Mouse (Mus musculus): ENCODE measurements around the gene Kif26b. TPM values are rescaled to one million over a fixed set of nuclear protein-coding genes. Genes with fewer than 3 reads are reported as not detected.
A peak's percentile ranks its signal among the peaks of the same experiment; 100 is the strongest.

Gene Kif26b
- total RNA-seq, 2 experiments from 2014 or later: 8.6 to 9.0 TPM

DNA sequence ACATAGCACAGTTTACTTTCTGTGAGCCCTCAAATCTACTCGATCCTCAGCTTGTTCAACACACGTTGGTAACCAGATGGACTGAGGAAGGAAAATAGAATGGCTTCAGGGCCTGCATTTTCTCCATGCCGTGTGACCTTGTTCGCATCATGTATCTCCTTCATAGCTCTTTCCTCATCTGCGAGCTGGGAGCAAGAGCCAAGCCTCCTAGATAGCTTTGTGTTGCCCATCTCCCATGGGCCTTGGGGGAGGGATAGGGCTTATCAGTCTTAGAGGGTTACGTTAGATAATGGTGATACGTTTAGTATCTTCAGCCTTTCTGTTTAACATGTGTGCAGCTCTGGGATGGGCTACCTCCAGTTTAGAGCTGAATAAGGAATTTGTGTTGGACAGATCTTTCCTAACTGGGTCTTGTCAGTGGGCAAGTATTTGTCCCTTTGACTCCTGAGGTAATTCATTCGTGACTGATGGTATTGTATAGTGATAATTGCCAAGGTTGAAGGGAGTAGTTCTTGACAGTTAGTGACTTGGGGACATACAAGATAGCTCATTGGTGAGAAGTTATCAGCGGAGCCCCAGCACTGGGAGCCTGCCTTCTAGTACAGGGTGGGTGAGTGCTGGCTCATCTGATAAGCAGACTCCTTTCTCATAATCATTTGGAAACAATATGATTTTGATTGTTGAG is 183.4 kb downstream of the Kif26b start:
- no peak for DNase-seq (ENCODE audit: low spot score in 2 of 2)

DNA sequence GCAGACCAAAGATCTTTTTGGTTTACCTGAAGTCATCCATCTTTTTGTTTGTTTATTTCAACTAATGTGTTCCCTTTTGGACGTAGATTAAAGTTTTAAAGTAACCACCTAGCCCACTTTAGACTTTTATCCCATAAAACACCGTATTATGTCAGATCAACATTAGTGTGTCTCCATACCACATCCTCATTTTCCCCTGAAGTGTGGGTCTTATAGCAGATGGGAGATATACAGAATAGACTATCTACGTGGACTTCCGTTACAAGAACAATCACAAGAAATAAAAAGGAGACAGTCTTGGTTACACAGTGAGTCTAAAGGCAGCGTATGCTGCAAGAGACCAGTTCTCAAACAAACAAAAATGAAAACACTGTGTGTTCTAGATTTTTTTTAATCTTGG is 185.3 kb downstream of the Kif26b start:
- no peak for DNase-seq (ENCODE audit: low spot score in 2 of 2)

DNA sequence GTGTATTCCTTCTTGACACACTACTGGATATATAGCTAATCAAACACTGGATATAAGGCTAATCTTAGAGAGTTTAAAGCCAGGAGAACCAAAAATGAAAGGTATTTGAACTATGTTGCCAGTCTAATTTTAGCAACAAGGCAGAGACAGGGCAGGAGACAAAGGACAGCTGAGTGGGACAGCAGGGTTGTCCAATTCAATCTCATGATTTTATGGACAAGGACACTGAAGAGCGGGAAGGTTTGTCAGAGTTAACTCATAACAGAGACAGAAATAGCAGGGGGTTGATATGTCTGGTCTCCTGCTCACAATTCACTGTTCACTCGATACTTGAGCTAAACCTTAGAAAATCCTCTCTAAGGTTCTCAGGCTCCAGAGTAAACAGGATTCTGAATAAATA is 187.5 kb downstream of the Kif26b start:
- DNase-seq (ENCODE audit: low spot score in 2 of 2): no peak

GRCm38 (mm10) chr1:178720821-178721220 is 191.9 kb downstream of the Kif26b start:
- no peak for DNase-seq (ENCODE audit: low spot score in 2 of 2)

DNA sequence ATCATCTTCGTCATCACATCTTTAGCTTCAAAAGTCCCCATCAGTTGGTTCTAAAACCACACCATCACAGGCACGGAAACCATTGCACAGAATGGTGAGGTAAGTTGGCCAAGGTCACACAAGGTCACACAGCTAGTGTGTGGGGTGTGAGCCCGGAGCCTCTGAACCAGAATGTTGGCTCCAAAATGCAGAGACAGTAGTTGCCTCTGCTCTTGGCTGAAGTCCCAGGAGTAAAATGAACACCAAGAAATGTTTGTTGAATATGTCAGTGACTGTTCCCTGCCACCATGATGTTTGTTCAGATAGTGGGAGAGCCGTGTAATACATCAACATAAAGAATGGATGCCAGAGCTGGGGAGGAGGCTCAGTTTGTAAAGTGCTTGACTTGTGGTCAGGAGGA is 193.9 kb downstream of the Kif26b start:
- no peak for DNase-seq (ENCODE audit: low spot score in 2 of 2)

DNA sequence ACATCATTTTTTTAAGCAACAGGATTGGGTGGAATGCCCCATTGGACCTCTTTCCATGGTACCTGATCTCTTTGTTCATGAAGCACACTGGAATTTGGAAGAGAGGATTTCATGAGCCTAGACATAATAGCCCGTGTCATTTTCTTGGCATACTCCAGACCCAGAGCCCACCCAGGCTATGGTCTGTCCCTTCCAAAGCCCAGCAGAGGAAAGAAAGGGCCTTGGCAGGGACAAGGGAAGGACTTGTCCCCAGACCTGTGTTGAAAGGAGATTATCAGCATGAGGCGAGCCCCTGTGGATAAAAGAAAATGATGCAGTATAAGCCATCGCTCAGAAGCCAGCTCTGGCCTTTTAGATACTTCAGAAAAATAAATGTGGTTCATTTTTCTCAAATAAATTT is 196.6 kb downstream of the Kif26b start:
- DNase-seq (ENCODE audit: low spot score in 2 of 2): no peak

DNA sequence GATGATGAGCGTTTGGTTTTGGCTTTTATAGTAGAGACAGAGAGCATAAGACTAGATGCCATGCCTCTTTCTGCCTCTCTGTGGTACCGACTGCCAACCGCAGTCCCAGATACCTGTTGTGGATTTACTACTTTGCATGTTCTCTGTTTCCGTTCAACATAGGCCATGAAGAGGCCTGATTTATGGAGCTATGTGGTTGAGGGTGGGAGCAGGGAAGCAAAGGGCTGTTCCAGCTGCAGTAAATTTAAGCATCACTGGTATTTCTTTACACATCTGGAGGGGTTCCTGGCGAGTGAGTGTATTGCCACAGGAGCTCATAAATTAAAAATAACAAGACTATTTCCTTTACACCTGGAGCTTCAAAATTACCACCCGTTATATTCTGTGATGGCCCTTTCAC is 199.3 kb downstream of the Kif26b start:
- no peak for DNase-seq (ENCODE audit: low spot score in 2 of 2)

DNA sequence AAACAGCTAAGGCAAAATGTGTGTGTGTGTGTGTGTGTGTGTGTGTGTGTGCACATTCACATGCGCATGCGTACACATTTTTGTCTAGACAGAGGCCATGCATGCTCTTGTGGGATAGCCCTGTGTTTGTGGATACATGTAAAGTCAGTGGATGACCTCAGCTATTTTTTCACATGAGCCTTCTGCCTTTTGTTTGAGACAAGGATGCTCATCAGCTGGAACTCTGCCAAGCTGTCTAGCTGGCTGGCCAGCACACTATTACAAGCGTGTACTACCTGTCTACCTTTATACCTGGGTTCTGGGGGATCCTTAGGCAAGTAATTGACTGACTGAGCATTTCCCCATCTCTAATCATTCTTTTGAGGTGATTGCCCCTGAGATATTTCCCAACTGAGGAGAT is 201.3 kb downstream of the Kif26b start:
- no peak for DNase-seq (ENCODE audit: low spot score in 2 of 2)

DNA sequence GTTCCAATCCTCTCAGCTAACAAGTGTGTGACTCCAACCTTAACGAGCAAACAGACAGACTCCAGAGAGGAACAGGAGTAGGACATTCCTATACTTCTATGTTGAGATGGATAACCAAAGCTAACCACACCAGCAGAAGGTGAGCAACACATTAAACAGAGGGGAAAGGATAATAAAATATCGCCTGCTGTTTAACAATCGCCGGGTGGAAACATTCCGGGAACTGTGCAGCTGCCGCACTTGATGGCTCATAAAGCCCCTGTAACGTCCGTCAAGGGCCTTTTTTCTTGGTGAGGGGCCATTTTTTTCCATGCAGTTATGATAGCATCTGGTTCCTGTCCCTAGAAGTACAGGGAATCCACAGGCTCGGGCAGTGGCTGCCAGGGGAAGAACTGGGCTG is 204.1 kb downstream of the Kif26b start:
- DNase-seq (ENCODE audit: low spot score in 2 of 2): no peak

DNA sequence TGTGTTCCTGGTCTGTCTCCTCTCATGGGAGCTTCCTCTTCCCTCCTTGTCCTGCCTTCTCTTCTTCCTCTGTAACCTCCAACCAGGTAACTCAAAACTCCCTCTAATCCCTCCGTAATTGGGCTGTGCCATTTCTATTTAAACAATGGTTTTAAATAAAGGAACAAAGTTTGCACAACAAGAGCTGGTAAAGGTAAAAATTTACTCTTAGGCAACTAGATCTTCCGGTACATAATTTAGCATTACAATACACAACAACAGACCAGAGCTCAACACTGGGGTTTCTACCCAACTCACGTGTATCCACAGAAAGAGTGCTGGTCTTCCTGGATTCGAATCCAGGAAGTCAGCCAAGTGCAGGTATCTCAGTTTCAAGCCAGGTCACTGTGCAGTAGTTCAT is 205.7 kb downstream of the Kif26b start:
- DNase-seq (ENCODE audit: low spot score in 2 of 2): no peak

DNA sequence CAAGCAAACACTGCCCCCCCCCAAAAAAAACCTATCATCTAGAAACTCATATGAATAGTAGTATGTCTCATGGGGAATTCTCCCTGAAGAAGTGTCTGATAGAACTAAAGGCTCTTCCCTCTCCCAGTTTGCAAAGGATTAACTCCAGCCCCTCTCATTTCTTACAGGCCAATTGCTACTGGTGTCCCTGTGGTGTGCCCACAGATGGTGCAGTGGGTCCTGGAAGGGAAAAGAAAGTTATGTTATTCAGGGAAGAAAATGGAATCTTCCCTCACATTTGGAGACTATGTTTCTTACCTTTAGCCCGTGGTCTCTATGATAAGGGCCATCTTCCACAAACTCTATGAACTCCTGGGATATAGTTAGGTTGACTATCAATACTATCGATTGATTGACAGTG is 208.0 kb downstream of the Kif26b start:
- DNase-seq (ENCODE audit: low spot score in 2 of 2): no peak

- DNase-seq (ENCODE audit: low spot score in 2 of 2): no peak
These were observed 214.9 kb downstream of the Kif26b start for GRCm38 (mm10) chr1:178743820-178744219.

DNA sequence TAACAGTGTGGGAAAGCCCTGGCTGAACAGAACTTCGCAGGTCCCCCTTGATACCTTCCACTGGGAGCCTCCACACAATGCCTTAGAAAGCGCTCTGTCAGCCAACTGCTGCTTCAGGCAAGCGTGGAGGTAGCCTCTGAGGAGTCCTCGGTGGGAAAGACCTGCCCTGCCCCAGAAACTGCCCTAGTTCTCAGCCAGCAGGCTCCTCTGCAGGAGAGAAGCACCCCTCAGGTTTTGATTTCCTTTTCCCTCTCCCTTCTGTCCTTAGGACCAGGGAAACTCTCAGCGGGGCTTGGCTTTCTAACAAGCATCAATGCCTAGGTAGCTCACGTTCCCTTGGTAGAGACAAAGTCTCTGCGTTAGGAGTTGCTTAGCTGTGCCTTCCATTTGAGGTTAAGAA is 215.6 kb downstream of the Kif26b start:
- no peak for DNase-seq (ENCODE audit: low spot score in 2 of 2)

GRCm38 (mm10) chr1:178744961-178745360 is 216.0 kb downstream of the Kif26b start:
- DNase-seq (ENCODE audit: low spot score in 2 of 2): no peak

- DNase-seq (ENCODE audit: low spot score in 2 of 2): peak; percentile 4 to 10
These were observed 216.5 kb downstream of the Kif26b start for GRCm38 (mm10) chr1:178745471-178745870.

GRCm38 (mm10) chr1:178747279-178748221 is 218.6 kb downstream of the Kif26b start:
- no peak for DNase-seq (ENCODE audit: low spot score in 2 of 2)

GRCm38 (mm10) chr1:178748222-178748600 is 219.3 kb downstream of the Kif26b start:
- no peak for DNase-seq (ENCODE audit: low spot score in 2 of 2)

DNA sequence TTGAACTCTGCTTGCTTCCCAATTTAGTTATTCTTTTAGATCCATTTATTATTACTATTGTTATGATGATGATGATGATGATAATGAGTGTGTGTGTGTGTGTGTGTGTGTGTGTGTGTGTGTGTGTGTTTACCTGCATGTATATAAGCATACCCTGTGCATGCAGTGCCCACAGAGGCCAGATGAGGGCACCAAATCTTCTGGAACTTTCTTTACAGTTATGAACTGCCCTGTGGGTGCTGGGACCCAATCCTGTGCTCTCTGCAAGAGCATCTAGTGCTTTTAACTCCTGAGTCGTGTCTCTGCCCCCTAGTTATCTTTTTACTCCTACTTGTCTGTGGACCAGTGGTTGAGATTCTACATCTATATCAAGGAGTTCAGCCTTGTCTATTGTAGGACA is 219.7 kb downstream of the Kif26b start:
- no peak for DNase-seq (ENCODE audit: low spot score in 2 of 2)

GRCm38 (mm10) chr1:178749786-178750185 is 220.9 kb downstream of the Kif26b start:
- DNase-seq (ENCODE audit: low spot score in 2 of 2): no peak

DNA sequence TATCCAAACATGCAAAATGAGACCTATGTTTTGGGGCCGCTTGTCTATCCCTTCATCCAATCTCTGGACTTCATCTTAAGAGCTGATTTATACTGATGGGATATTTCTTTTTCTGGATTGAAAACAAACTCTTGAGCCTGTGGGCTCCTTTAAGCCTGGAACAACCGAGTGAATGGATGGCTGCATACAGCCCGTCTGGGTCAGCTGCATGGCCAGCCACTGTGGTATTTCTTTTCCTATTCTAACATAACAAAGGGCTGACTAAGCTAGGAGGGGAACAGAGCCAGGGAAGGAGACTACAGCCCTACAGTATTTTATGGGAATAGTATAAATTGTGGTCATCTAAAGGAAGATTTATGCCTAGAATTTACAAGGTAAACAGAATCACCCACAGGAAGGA is 229.5 kb downstream of the Kif26b start:
- no peak for DNase-seq (ENCODE audit: low spot score in 2 of 2)

GRCm38 (mm10) chr1:178762125-178762741 is 233.3 kb downstream of the Kif26b start:
- no peak for DNase-seq (ENCODE audit: low spot score in 2 of 2)

GRCm38 (mm10) chr1:178764914-178765313 is 236.0 kb downstream of the Kif26b start:
- DNase-seq (ENCODE audit: low spot score in 2 of 2): no peak

Measured in left cerebral cortex, adult 18-20 months (tissue).